Mouse (Mus musculus): ENCODE data around the gene Pard6a.
A peak's percentile ranks its signal among the peaks of the same experiment; 100 is the strongest.

Gene Pard6a

DNA sequence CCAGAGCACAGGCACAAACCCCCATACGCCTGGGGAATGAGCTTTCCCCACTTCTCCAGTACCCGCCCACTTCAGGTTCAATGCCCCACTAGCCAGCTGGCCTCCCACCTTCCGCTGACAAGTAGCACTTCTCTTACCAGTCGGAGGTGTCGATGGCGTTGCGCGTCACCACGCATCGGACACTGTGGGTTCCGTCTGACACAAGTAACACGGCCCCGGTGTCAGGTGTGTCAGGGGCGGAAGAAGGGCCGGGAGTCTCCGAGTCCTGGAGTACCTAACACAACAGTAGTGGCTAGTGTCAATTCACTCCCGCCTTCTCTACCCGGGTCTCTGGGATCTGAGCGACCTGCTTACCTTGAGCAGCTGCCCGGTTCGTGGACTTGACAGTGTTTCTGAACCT lies 382 bp upstream of the Pard6a start:
- DNase-seq (ENCODE audit: low spot score in 2 of 2): peak; percentile 51 to 62

DNA sequence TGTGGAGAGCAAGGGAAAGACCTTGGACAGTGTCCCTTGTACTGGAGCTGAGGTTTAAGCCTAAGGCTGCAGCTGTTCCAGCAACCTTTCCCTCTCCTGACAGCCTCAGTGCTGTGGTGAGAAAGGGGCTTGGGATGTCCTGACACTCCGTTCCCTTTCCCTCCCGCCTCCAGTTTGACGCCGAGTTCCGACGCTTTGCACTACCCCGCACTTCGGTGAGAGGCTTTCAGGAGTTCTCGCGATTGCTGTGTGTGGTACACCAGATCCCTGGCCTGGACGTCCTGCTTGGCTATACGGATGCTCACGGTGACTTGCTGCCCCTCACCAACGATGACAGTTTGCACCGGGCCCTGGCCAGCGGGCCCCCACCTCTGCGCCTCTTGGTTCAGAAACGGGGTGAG lies 1.1 kb downstream of the Pard6a start:
- no peak for DNase-seq (ENCODE audit: low spot score in 2 of 2)

DNA sequence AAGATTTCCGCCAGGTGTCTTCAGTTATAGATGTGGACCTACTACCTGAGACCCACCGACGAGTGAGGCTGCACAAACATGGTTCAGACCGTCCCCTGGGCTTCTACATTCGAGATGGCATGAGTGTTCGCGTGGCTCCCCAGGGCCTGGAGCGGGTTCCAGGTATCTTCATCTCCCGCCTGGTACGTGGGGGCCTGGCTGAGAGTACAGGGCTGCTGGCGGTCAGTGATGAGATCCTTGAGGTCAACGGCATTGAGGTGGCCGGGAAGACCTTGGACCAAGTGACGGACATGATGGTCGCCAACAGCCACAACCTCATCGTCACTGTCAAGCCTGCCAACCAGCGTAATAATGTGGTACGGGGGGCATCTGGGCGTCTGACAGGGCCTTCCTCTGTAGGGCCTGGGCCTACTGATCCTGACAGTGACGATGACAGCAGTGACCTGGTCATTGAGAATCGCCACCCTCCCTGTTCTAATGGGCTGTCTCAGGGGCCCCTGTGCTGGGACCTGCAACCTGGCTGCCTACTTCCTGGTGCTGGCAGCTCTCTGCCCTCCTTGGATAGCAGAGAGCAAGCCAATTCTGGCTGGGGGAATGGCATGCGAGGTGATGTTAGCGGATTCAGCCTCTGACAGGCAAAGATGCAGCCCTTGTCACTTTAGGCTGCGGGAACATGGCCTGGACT lies 1.9 kb downstream of the Pard6a start:
- no peak for DNase-seq (ENCODE audit: low spot score in 2 of 2)

DNA sequence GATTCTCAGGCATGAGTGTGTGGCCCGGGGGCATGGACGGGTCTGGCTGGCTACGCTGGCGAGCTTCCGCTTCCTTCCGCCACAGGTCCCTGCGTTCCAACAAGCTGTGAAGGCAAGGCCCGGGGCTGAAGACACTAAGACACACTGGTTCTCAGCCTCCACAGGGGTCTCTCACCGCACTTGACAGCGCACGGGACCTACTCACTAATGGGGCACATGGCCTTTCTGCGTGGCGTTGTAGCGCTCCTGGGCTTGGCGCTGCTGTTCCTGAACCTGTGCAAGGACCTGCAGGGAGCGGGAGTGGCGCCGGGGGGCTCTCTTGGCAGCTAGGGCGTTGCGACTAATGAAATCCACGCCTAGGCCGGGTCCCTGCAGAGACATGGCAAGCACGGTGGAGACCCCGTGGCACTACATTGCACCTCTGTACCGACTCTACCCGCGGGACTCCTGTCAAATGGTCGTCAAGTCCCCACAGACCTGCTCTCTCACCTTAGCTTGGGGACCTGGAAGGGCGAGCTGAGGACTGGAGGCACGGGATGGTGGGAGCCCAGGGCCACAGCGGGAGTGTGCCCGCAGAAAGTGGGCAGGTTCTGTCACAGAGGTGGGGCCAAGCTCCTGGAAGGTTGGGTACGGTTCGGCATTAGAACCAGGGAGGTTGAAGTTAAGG lies 3.3 kb downstream of the Pard6a start:
- no peak for DNase-seq (ENCODE audit: low spot score in 2 of 2)

DNA sequence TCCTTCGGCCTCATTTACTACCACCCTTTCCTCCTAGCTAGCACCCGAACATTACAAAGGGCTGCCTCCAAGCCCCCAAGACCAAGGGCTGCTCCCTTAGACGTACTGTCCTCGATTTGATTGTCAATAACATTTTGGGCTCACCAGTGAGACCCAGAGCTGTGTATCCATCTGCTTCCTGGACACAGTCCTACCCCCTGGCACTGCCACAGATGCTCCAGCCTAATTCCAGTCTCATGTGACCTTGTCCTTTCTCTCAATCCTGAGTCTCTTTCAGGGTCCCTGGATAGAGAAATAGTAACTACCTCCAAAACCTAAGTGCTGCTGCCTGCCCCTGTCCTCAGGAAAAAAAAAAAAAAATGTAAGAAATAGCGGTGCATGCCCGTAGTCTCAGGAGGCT lies 4.0 kb downstream of the Pard6a start:
- no peak for DNase-seq (ENCODE audit: low spot score in 2 of 2)

DNA sequence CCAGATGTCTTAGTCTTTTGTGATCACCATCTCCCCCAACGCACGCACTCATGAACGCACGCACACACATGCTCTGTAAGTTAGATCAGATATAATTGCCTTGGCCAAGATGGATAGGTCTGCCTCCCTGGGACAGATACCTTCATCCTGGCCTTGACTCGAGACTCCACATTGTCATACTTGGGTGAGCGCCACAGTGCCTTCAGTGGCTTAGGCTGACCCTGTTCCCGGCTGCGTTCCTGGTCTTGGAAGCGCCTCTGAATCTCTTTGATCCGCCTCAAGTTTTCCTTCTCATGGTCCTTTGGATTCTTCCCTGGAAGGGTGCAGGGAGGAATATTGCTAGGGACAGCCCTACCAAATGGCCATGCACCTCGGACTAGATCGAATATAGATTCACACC lies 5.5 kb downstream of the Pard6a start:
- no peak for DNase-seq (ENCODE audit: low spot score in 2 of 2)

DNA sequence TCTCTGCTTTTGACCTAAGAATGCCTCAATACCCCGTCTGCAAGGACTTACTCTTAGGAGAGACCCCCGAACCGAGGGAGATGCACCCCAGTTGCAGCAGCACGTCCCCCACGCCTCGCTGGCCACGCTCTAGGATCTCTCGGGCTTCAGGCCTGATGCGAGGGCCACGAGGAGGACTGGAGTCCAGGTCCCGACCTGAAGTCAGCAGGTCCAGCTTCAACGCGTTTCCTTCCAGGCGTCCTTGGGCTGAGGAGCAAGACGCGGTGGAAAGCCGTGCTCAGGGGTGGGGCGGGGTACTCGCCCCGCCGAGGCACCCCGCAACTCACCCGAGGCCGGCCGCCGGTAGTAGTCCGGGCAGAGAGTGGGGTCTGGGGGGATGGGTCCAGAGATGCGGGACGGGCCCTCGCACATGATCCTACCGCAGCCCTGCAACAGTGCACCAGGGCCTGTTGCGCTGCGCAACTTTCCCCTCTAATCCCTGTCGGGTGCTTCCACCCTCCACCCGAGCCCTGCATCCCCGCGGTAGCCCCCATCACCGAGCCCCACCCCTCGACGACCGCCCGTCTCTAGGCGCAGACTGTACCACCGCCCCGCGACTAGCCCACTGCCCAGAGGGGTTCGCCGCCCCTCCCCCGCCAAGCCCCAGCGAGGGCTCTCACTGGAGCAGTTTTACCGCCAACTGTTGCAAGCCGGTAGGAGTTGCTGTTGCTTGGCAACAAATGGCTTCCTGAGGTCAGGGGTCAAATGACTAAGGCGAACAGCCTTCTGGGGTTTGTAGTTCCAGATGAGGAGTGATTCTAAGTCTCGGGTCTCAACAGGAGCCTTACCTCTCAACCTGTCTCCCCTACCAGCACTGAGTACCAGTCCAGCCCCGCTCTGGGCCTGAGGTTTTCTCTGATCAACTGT lies 6.8 kb downstream of the Pard6a start, which contains the start of the genes 4933405L10Rik and Enkd1:
4933405L10Rik (plus strand) TSS at position 158 of the 906 bp plus-strand sequence.
Enkd1 (minus strand) TSS at position 713 of the 906 bp plus-strand sequence.
- peak; percentile 55 to 76 for DNase-seq (ENCODE audit: low spot score in 2 of 2)

DNA sequence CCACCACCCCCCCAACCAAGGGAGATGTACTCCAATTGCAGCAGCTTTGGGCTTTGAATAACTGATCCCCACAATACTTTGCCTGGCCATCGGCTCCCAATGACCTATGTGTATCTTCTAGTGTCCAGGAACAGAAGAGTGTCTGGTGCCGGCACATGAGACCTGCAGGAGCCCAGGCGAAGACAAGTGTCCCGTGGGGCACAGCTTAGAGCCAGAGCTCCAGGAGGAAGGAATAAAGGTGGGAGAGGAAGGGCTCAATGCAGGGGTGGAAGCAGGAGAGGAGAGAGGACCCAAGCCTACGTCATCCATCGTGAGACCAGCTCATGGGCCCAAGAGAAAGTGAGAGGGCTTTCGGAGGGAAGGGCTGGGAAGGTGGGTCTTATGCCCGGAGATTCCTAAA lies 7.7 kb downstream of the Pard6a start:
- DNase-seq (ENCODE audit: low spot score in 2 of 2): no peak

DNA sequence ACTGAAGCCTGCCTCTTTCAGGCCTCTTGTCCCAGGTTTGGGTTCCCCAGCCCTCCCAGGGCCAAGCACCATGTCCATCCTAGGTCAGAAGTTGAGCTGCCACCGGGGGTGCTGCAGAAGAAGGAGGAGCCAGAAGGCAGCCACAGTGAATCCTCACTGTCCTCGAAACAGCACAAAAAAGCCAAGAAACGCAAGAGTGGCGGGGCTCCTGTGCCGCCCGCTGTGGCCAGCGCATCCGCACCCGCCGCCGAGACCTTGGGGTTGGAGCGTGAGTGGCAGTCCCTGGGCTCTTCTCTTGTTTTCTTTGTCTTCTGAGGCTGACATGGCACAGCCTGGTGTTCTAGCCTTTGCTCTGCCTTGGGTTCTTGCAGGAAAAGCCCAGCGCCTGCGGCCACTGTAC lies 8.4 kb downstream of the Pard6a start:
- DNase-seq (ENCODE audit: low spot score in 2 of 2): no peak

DNA sequence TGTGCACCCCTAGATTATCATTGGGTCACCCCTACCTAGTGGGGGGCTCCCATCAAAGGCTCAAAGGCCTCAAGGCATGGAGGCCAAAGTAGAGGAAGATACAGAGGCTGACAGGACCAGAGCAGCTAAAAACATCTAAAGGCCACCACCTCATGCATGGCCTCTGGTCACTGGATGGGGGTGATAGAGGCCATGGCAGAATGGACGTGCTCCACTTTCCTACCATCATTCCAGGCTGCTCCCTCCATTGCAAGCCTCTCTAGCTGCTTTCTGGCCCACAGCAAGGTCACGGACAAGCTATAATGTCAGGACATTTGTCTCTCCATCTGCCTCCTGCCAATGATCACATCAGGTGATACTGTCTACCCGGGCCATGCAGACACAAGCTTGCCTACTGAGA lies 11.3 kb downstream of the Pard6a start:
- no peak for DNase-seq (ENCODE audit: low spot score in 2 of 2)

DNA sequence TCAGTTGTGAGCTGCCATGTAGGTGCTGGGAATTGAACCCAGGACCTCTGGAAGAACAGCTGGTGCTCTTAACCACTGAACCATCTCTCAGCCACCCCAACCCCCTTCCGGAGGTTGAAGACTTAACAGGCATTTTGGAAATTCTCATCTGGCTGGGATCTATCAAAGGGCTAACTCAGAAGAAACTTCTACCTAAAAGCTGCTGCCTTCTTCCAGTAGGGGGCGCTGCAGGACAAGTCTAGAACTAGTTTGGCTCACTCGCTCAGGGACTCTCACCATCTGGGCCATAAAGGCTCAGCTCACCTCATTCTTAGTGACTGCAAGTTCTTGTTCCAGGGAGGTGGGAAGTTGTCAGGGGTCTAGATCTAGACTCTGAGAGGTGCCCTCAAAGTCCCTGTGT lies 13.2 kb downstream of the Pard6a start:
- DNase-seq (ENCODE audit: low spot score in 2 of 2): peak; percentile 80 to 88

DNA sequence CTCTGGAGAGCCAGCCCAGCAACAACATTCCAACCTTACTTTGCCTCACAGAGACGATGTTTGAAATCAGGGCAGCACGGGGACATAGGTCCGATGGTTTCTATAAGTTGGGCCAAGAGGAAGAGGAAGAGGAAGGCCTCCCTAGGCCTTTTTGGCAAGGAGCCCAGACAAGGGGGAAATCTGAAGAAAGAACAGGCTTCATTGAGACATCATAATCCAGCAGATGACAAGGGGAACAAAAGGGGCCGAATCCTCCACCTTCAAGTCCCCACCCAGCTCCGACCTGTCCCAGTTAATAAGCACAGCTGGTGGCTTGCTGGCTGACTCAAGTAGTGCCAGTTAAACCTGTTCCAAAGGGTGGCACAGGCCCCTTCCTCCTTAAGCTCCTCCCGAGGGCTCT lies 14.1 kb downstream of the Pard6a start:
- no peak for DNase-seq (ENCODE audit: low spot score in 2 of 2)

DNA sequence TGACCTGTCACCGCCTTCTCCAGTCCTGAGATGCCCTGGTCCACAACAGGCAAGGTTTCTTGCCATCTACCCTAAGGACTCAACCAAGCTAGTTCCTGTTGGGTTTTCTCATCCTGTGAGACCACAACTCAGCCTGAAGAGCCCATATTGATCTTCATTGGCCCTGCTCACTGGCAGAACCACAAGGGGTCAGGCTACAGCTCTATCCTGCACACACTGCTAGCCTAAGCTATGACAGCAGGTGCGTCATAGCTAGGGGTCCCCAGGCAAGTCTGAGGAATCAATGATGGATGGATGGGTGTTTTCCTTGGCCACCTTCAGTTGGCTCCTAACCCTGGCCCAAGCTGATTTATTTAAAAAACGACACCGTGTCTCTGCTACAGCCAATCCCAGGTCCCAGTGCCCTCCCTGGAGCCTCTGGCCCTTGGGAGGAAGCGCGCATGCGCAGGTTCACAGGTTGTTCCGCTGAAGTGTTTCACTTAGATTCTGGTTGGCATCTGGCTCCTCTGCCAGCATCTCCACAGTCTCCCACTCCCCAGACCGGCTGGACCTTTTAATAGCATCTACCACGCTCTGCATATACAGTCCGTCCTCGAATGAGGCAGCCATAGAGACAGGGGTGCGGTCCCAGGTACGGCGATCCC lies 15.5 kb downstream of the Pard6a start:
- no peak for DNase-seq (ENCODE audit: low spot score in 2 of 2)

DNA sequence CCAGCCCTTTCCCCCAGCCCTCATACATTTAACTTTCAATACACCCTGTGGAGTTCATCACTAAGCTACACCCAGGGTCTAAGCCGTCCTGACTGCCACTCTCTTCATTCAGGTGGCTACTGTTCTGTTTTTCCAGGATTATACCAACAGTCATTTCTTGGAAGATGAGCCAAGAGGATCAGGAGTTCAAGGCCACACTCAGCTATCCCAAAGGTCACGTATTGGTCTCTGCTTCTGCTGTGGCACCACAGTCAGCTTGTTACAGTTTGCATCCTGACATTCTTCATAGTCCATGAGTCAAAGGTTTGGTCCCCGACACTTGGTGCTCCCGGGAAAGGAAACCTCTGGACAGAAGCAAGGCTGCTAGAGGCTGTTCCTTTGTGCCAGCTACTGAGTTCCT lies 18.7 kb downstream of the Pard6a start:
- no peak for DNase-seq (ENCODE audit: low spot score in 2 of 2)

DNA sequence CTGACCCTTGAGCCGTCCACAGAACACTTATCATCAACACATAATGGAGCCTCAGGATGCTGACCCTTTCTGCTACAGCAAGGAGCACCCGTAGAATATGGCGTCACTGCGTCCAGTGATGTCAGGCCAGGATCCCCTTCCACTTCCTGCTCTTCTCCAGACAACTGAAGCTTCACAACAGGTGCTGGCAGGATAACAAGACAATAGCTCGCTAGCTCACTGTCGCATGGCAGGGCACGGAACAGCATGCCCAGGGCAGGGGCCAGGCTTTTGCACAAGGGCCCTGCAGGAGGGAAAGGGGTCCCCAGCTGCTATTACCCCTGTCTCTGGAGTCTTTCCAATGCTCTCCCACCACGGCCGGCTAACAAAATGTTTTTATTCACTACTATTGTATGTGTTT lies 21.9 kb downstream of the Pard6a start:
- no peak for DNase-seq (ENCODE audit: low spot score in 2 of 2)

DNA sequence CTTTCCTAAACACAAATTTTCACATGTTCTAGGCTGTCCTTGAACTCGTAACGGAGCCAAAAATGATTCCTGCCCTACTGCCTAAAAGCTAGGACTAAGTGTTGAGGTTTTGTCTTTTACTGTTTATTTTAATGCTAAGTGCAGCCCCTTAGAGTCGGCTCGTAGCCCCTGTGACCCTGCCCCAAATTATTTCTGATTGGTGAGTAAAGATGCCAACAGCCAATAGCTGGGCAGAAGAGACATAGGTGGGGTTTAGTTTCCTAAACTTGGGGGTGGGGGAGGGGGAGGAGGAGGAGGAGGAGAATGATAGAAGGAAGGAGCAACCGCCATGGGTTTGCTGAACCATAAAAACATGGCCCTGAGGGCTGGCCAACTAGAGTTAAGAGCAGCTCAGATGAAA lies 24.8 kb downstream of the Pard6a start:
- DNase-seq (ENCODE audit: low spot score in 2 of 2): no peak

DNA sequence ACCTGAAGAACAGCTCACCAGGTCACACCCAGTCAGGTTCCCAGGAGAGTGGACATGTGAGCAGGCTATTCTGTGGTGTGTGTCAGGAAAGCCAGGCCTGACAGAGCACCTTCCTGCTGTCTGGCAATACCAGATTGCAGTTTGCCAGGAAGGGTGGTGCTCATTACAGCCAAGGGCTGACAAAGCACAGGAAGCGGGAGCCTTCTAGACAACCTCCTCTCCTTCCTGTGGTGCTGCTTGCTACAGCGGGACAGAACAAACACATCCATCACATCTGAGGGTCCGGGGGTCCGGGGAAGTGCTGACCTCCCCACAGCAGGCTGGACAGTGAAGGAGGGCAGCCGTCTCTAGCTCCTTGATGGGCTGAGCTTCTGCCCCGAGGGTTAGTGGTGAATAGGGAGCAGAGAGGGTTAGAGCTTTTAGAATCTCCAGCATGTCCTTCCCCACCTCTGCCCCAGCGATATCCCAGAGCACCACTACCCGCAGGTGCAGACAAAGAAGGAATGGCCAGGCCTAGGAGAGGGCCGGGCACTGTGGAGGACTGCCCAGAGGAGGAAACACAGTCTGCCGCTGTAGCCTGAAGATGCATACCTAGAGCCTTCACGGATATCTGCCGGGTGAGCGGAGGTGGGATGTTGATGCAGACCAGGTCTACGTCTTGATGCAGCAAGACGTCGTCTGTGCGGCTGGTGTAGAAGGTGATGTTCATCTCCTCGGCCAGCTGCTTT lies 26.6 kb downstream of the Pard6a start:
- no peak for DNase-seq (ENCODE audit: low spot score in 2 of 2)

DNA sequence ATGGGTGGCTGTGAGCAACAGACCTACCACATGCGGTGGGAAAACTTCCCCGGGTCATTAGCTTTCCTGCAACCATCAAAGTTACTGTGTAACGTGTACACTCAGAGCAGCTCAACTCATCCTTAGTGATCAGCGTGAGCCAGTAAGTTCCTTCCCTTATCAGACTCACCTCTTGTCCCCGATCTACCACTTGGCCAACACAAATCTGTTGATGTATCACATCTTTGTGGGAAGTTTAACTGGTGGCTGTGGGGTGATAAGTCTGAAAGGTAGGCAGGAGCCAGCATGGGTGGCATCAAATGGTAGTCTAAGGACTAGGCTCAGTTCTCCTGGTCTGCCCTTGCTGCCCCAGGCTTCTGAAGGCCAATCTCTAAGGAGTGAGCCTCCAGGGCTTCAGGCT lies 31.2 kb downstream of the Pard6a start:
- no peak for DNase-seq (ENCODE audit: low spot score in 2 of 2)

DNA sequence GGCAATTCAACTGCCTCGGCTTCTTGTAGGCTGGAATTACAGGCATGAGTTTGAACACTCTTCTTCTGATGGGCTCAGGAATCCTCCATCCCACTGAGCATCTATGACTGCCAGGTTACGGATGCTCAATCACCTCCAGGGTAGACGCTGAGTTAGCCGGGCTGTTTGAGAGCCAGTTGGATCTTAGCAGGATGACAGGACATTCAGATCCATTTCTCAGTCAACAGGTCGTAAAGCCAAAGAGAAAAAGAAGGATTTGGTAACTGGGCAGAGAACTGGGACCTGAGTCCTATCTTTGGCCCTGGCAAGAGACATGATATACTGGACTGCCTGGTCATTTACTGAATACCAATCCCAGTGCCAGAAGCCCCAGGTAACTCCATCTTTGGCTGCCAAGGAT lies 38.3 kb downstream of the Pard6a start:
- no peak for DNase-seq (ENCODE audit: low spot score in 2 of 2)

DNA sequence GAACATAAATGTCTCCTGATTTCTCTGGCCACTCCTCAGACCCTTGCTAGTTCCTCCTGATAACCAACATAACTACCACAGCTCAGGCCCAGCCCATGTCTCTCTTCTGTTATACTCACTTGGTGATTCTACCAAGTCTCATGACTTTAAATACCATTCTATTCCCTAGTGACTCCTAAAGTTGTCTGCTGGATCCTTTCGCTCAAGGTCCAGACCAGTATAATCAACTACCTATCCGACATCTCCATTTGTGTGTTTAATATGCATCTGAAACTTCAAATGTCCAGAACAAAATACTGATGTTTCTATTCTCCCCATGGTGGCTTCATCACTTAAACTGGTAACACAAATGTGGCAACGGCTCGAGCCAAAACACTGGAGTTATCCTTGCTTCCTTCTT lies 42.4 kb downstream of the Pard6a start:
- DNase-seq (ENCODE audit: low spot score in 2 of 2): no peak

DNA sequence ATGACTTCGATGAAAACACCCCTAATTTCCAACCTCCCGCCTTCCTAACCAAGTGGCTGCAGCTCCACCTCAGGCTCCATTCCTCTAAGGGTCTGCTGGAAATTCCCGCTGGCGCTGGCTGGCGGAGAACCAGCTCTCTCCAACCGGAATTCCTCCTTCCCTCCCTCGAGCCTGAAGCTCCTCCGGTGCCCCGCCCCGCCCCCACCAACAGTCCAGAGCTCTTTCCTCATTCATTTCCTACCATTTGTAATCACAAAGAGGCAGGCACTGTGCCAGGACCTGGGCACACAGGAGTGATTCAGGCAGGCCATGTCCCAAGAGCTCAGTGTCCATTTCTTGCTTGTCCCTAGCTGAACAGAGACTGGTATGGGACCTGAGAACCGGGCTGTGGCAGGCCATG lies 49.7 kb downstream of the Pard6a start:
- DNase-seq (ENCODE audit: low spot score in 2 of 2): no peak
